Comparison of ENCODE assay signal across 17 mouse cellular contexts in genomic region chr4:82870931-82871330, GRCm38 (mm10). TPM values are rescaled to one million over a fixed set of nuclear protein-coding genes. Genes with fewer than 3 reads are reported as not detected.
"Had no signal": no experiment of that assay in that cellular context is flagged by ENCODE, and none has a peak within 500 bp of the region (broad histone marks: within the 10 kb centered on the region; RNA-seq: fewer than 3 reads in every experiment).

No protein-coding gene starts in this region.

- H3K4me2 ChIP-seq: limb, embryonic 13.5 days; neural tube, embryonic 12.5 days had no signal

- H3K27ac ChIP-seq: layer of hippocampus, adult 2 months; limb, embryonic 13.5 days; liver, embryonic 14.5 days; neural tube, embryonic 12.5 days had no signal

- H3K4me3 ChIP-seq: layer of hippocampus, adult 2 months; limb, embryonic 13.5 days; neural tube, embryonic 12.5 days had no signal

- H3K36me3 ChIP-seq: limb, embryonic 13.5 days; neural tube, embryonic 12.5 days had no signal

- H3K9me3 ChIP-seq: limb, embryonic 13.5 days; neural tube, embryonic 12.5 days had no signal

- H3K9ac ChIP-seq: limb, embryonic 13.5 days; liver, embryonic 14.5 days; neural tube, embryonic 12.5 days had no signal

- DNase-seq: kidney, adult 9 months; kidney, postnatal 10 days; kidney, postnatal 4 days; left cerebral cortex, postnatal 4 days; lung, adult 18-20 months; lung, postnatal 4 days; midbrain, embryonic 14.5 days; thymus, adult 18-20 months; thymus, postnatal 14 days had no signal

- H3K27me3 ChIP-seq: limb, embryonic 13.5 days; neural tube, embryonic 12.5 days had no signal

- H3K4me1 ChIP-seq: neural tube, embryonic 12.5 days had no signal

RNA-seq across cellular contexts. Expression of gene Cer1, which starts 14.0 kb away (rescaled TPM):
- total RNA-seq: layer of hippocampus, adult 2 months; liver, adult 2 months; megakaryocyte-erythroid progenitor cell, adult 5-6 weeks; neutrophil, adult 5-6 weeks had no signal
- polyA plus RNA-seq: liver, adult 2 months; liver, embryonic 14.5 days; midbrain, embryonic 14.5 days; stomach, embryonic 14.5 days had no signal
